Mouse (Mus musculus): ENCODE data around the gene Faim2. TPM values are rescaled to one million over a fixed set of nuclear protein-coding genes. Genes with fewer than 3 reads are reported as not detected.

The Faim2 gene
- polyA plus RNA-seq, 1 experiment from 2014 or later = 65.8 TPM

DNA sequence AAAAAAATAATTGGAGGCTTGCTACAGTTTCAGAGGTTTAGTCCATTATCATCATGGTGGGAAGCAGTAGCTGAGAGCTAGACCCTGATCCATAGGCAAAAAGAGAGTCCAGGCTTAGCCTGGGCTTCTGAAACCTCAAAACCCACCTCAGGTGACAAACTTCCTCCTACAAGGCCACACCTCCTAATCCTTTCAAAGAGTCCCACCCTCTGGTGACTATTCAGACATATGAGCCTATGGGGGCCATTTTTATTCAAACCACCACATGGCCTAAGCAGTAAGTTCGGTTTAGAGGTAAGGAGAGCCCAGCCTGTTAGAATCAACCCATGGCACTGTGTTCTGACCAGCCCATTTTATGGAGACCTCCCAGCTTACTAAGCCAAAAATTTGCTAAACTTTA lies 52.2 kb downstream of the Faim2 start:
- ATAC-seq = no peak

DNA sequence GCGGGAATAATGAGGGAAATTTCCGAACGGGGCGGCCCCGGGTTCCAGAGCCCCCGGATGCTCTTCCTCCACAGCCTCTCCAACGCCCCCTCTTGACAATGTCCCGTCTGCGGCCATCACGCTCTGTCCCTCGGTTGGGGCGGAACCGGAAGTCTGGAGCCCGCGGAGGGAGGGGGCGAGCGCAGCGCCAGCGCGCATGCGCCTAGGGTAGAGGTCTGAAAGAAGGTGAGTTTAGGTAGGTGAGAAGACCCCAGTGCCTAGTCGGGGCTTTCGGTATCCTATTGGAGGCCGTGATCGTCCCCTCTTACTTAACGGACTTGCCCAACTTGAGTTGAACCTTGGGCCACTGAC lies 53.4 kb downstream of the Faim2 start, which contains the start of gene Bcdin3d:
Gene Bcdin3d (minus strand): TSS at position 155 of the 351 bp plus-strand sequence.
- under 1% methylated on average over 26 of the region's 26 CpGs for WGBS
- ATAC-seq = peak; percentile 88
- H3K9me3 ChIP-seq (replicated peaks; ENCODE audit: control insufficient read depth, low read length, poor library complexity, severe bottlenecking) = no peaks in the 10 kb centered on the region

More for the DNA sequence above, 52.2 kb downstream of the Faim2 start:
- Histone ChIP-seq H3K27ac (ENCODE audit: low read length) (no peak overlapping the region), H3K4me1 (ENCODE audit: control insufficient read depth, insufficient read depth, low read length) (peaks cover 10% of the 10 kb centered on the region), H3K36me3 (ENCODE audit: control insufficient read depth, insufficient read depth, low read length) (no peaks in the 10 kb centered on the region), H3K4me2 (ENCODE audit: low read length) (no peak overlapping the region), H3K9ac (ENCODE audit: low read depth, low read length) (no peak overlapping the region), H3K27me3 (ENCODE audit: control insufficient read depth, insufficient read depth, low read depth, low read length) (no peaks in the 10 kb centered on the region), H3K4me3 (ENCODE audit: low read depth, low read length) (no peak overlapping the region), H3K9me3 (replicated peaks; ENCODE audit: control insufficient read depth, low read length, poor library complexity, severe bottlenecking) (no peaks in the 10 kb centered on the region)
- 56% methylated on average over 1 of the region's 1 CpGs for WGBS

DNA sequence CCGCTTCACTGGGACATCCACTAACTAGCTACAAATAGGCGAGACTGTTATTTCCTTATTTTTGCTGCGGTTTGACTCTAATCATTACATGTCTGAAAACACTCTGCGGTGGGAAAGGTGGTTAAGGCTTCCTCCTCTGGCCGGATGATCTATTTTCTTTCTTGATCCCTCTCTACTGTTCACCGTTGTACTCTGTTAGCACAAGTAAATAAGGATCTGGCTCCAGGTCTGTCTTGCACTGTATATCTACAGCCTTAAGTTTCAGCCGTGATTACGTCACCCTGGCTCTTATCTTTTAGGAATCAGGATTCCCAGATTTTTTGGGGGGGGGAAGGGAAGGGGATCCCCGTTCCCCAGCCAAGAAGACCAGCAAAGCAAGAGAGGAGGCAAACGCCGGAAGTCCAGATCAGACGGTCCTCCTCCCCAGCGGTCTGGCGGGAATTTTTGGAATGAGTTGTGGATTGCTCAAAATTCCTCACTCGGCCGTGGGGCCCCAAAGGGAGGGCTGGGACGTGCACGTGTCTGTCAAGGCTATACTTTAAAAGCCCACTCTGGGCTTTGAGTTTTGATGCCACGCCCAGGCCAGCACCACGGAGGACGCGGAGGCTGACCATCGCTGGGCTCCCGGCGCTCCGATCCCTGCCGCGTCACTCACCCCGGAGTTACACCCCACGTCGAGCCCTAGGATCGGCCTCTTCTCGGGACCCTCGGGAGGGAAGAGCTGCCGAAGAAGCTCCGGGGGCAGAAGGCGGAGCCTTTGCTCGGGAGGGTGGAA lies 54.0 kb downstream of the Faim2 start:
- WGBS = 6% methylated on average over 38 of the region's 38 CpGs
- peak overlapping the region; percentile 92 for H3K4me3 ChIP-seq (ENCODE audit: low read depth, low read length)
- peak overlapping the region; percentile 94 for H3K9ac ChIP-seq (ENCODE audit: low read depth, low read length)
- peak; percentile 81 for ATAC-seq
- H3K27me3 ChIP-seq (ENCODE audit: control insufficient read depth, insufficient read depth, low read depth, low read length) = no peaks in the 10 kb centered on the region
- peak overlapping the region; percentile 85 for H3K27ac ChIP-seq (ENCODE audit: low read length)
- H3K4me1 ChIP-seq (ENCODE audit: control insufficient read depth, insufficient read depth, low read length) = peaks cover 10% of the 10 kb centered on the region
- no peaks in the 10 kb centered on the region for H3K9me3 ChIP-seq (replicated peaks; ENCODE audit: control insufficient read depth, low read length, poor library complexity, severe bottlenecking)
- no peaks in the 10 kb centered on the region; the same call in 1 of the 2 replicates for H3K36me3 ChIP-seq (ENCODE audit: control insufficient read depth, insufficient read depth, low read length)
- H3K4me2 ChIP-seq (ENCODE audit: low read length) = peak overlapping the region; percentile 78

More for the DNA sequence above, 53.4 kb downstream of the Faim2 start, which contains the start of gene Bcdin3d:
- Histone ChIP-seq H3K27ac (ENCODE audit: low read length) (peak within 1 kb of the TSS; percentile 85), H3K27me3 (ENCODE audit: control insufficient read depth, insufficient read depth, low read depth, low read length) (no peaks in the 10 kb centered on the region), H3K9ac (ENCODE audit: low read depth, low read length) (peak within 1 kb of the TSS; percentile 94), H3K4me2 (ENCODE audit: low read length) (peak within 1 kb of the TSS; percentile 78), H3K4me1 (ENCODE audit: control insufficient read depth, insufficient read depth, low read length) (peaks cover 10% of the 10 kb centered on the region), H3K4me3 (ENCODE audit: low read depth, low read length) (peak within 1 kb of the TSS; percentile 92), H3K36me3 (ENCODE audit: control insufficient read depth, insufficient read depth, low read length) (no peaks in the 10 kb centered on the region; the same call in 1 of the 2 replicates)

DNA sequence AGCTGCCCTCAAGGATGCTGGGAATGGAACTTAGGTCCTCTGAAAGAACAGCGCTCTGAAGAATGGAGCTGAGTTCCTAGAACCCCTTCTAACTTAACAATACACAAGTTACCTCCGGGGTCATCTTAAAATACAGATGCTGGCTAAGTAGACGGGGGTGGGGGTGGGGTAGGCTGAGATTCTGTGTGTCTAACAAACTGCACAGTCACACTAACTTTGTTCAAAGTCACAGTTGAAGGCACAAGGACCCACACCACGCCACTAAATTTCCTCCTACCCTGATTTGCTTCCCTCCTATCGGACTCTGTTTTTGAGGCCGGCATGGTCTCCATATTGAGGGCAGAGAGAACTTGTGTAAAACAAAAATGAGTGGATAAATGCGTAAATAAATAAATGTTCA lies 55.0 kb downstream of the Faim2 start:
- Histone ChIP-seq H3K4me3 (ENCODE audit: low read depth, low read length) (no peak overlapping the region), H3K4me2 (ENCODE audit: low read length) (no peak overlapping the region), H3K9me3 (replicated peaks; ENCODE audit: control insufficient read depth, low read length, poor library complexity, severe bottlenecking) (no peaks in the 10 kb centered on the region), H3K4me1 (ENCODE audit: control insufficient read depth, insufficient read depth, low read length) (peaks cover 10% of the 10 kb centered on the region), H3K27me3 (ENCODE audit: control insufficient read depth, insufficient read depth, low read depth, low read length) (no peaks in the 10 kb centered on the region), H3K9ac (ENCODE audit: low read depth, low read length) (no peak overlapping the region), H3K27ac (ENCODE audit: low read length) (no peak overlapping the region), H3K36me3 (ENCODE audit: control insufficient read depth, insufficient read depth, low read length) (no peaks in the 10 kb centered on the region; the same call in 1 of the 2 replicates)
- WGBS = 89% methylated on average over 7 of the region's 7 CpGs
- ATAC-seq = no peak

DNA sequence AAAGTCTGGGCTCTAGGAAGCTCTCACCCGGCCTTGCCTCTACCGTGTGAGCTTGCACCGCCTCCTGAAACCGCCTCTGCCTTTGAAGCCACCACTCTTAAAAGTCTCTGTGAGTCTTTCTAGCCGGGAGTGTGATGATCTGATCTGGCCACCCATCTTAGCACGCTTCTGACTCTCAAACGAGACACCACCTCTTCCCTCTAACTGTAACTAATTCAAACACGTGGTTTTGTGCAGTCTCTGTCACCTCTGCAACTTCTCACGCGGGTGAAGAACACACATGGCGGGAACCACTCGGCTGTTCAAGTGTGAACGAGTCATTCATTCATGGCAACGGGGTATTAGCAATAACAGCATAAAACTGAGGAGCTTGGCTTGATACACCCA lies 56.3 kb downstream of the Faim2 start:
- H3K27me3 ChIP-seq (ENCODE audit: control insufficient read depth, insufficient read depth, low read depth, low read length) = no peaks in the 10 kb centered on the region
- no peak overlapping the region for H3K27ac ChIP-seq (ENCODE audit: low read length)
- no peak overlapping the region for H3K9ac ChIP-seq (ENCODE audit: low read depth, low read length)
- no peak overlapping the region for H3K4me2 ChIP-seq (ENCODE audit: low read length)
- no peaks in the 10 kb centered on the region; the same call in 1 of the 2 replicates for H3K36me3 ChIP-seq (ENCODE audit: control insufficient read depth, insufficient read depth, low read length)
- no peak overlapping the region for H3K4me3 ChIP-seq (ENCODE audit: low read depth, low read length)
- H3K9me3 ChIP-seq (replicated peaks; ENCODE audit: control insufficient read depth, low read length, poor library complexity, severe bottlenecking) = no peaks in the 10 kb centered on the region
- WGBS = 83% methylated on average over 14 of the region's 14 CpGs
- peaks cover 10% of the 10 kb centered on the region for H3K4me1 ChIP-seq (ENCODE audit: control insufficient read depth, insufficient read depth, low read length)
- ATAC-seq = no peak

DNA sequence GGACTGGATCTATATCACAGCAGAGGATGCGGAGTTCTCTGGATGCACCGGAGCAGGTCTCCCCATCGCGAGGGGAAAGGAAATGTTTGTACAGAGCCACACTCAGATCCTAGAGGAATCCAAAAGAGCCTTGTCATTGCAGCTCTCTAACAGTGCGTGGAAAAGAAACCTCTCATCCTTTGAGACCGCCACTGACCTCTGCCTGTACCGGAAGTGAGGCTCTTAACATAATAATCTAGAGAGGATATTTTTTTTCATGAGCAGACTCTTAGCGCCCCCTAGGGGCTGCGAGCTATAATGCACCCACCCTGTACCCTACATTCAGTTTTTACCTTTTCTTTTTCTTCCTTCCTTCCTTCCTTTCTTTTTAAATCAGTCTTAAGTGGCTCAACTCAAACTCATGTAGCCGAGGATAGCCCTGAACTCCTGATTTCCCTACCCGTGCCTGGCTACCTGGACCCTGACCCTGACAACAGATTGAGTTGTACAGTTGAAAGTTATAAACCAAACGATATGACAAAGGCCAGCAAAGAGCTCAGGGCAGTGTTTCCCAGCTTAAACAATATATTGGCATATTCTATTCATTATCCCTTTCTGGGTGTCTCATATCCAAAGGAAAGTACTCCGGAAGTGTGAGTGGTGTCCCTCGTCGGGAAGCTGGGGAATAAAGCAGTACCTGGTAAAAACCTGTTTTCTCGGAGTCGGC lies 56.8 kb downstream of the Faim2 start:
- Histone ChIP-seq H3K36me3 (ENCODE audit: control insufficient read depth, insufficient read depth, low read length) (no peaks in the 10 kb centered on the region; the same call in 1 of the 2 replicates), H3K27me3 (ENCODE audit: control insufficient read depth, insufficient read depth, low read depth, low read length) (no peaks in the 10 kb centered on the region), H3K4me1 (ENCODE audit: control insufficient read depth, insufficient read depth, low read length) (peaks cover 10% of the 10 kb centered on the region), H3K4me3 (ENCODE audit: low read depth, low read length) (no peak overlapping the region), H3K9me3 (replicated peaks; ENCODE audit: control insufficient read depth, low read length, poor library complexity, severe bottlenecking) (no peaks in the 10 kb centered on the region), H3K27ac (ENCODE audit: low read length) (no peak overlapping the region), H3K4me2 (ENCODE audit: low read length) (peak overlapping the region; percentile 0; the same call in 1 of the 2 replicates), H3K9ac (ENCODE audit: low read depth, low read length) (no peak overlapping the region)
- WGBS = 60% methylated on average over 17 of the region's 17 CpGs
- ATAC-seq = no peak

DNA sequence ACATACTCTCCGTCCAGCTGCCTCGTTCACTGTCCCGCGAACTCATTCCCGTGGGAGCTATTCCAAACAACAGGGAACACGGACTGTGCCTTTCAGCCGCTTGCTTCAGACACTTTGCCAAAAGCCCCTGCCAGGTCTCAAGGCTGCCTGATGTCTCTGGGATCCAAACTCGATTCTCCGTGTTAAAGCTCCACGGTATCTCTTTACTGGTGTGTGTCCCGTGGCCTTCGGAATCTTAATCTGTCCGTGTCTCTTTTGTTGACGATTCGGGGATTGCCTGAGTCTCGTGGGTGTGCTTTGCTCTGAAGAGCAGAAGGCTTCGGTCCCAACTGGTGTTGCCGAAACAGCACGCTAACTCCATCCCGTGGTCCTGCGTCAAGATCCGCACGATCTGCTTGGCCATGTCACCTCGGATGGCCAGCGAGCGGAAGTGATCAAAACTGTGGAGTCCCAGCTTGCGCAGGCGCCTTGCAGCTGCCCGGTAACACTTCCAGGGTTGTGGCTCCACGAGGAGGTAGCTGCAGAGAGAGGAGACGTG lies 57.7 kb downstream of the Faim2 start:
- Histone ChIP-seq H3K4me3 (ENCODE audit: low read depth, low read length) (no peak overlapping the region), H3K27me3 (ENCODE audit: control insufficient read depth, insufficient read depth, low read depth, low read length) (no peaks in the 10 kb centered on the region), H3K9me3 (replicated peaks; ENCODE audit: control insufficient read depth, low read length, poor library complexity, severe bottlenecking) (no peaks in the 10 kb centered on the region), H3K4me2 (ENCODE audit: low read length) (no peak overlapping the region), H3K4me1 (ENCODE audit: control insufficient read depth, insufficient read depth, low read length) (peaks cover 10% of the 10 kb centered on the region), H3K36me3 (ENCODE audit: control insufficient read depth, insufficient read depth, low read length) (no peaks in the 10 kb centered on the region; the same call in 1 of the 2 replicates), H3K27ac (ENCODE audit: low read length) (no peak overlapping the region), H3K9ac (ENCODE audit: low read depth, low read length) (no peak overlapping the region)
- ATAC-seq = no peak
- WGBS = 92% methylated on average over 31 of the region's 31 CpGs

DNA sequence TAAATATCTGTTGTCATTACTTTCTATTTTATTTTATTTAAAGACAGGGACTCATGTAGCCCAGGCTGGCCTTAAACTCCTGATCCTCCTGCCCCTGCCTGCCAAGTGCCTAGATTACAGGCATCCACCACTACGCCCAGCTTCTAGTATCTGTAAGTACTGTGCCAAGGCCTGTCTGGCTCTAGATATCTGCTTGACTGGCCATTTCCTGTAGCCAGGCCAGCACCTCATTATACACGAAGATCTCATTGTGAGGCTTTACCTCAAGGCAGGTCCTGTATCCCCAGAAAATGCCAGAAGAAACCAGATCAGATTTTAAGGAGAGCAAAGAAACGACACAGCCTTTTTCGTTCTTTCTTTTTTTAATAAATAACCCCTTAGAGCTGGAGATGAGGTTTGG lies 58.2 kb downstream of the Faim2 start:
- H3K4me3 ChIP-seq (ENCODE audit: low read depth, low read length) = no peak overlapping the region
- peaks cover 7% of the 10 kb centered on the region for H3K4me1 ChIP-seq (ENCODE audit: control insufficient read depth, insufficient read depth, low read length)
- no peaks in the 10 kb centered on the region; the same call in 1 of the 2 replicates for H3K36me3 ChIP-seq (ENCODE audit: control insufficient read depth, insufficient read depth, low read length)
- no peak overlapping the region for H3K9ac ChIP-seq (ENCODE audit: low read depth, low read length)
- no peaks in the 10 kb centered on the region for H3K9me3 ChIP-seq (replicated peaks; ENCODE audit: control insufficient read depth, low read length, poor library complexity, severe bottlenecking)
- WGBS = over 99% methylated on average over 4 of the region's 4 CpGs
- no peak overlapping the region for H3K27ac ChIP-seq (ENCODE audit: low read length)
- no peaks in the 10 kb centered on the region for H3K27me3 ChIP-seq (ENCODE audit: control insufficient read depth, insufficient read depth, low read depth, low read length)
- no peak for ATAC-seq
- H3K4me2 ChIP-seq (ENCODE audit: low read length) = no peak overlapping the region

DNA sequence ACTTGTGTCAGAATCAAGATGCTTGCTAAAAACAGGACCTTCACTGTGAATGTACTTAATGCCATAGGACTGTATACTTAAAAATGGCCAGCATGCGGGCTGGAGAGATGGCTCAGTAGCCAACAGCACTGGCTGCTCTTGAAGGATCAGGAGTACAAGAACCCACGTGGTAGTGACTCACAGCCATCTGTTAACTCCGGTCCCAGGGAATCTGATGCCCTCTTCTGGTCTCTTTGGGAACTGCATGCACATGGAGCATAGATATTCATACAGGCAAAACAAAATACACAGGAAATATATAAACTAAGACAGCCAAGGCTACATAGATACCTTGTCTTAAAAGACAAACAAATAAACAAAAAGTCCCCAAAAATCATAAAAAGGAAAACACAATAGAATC lies 58.9 kb downstream of the Faim2 start:
- ATAC-seq = no peak
- H3K9ac ChIP-seq (ENCODE audit: low read depth, low read length) = no peak overlapping the region
- 41% methylated on average over 3 of the region's 3 CpGs for WGBS
- H3K4me3 ChIP-seq (ENCODE audit: low read depth, low read length) = no peak overlapping the region
- H3K4me1 ChIP-seq (ENCODE audit: control insufficient read depth, insufficient read depth, low read length) = peaks cover 7% of the 10 kb centered on the region
- H3K4me2 ChIP-seq (ENCODE audit: low read length) = no peak overlapping the region
- no peak overlapping the region for H3K27ac ChIP-seq (ENCODE audit: low read length)
- H3K9me3 ChIP-seq (replicated peaks; ENCODE audit: control insufficient read depth, low read length, poor library complexity, severe bottlenecking) = no peaks in the 10 kb centered on the region
- H3K27me3 ChIP-seq (ENCODE audit: control insufficient read depth, insufficient read depth, low read depth, low read length) = no peaks in the 10 kb centered on the region
- H3K36me3 ChIP-seq (ENCODE audit: control insufficient read depth, insufficient read depth, low read length) = no peaks in the 10 kb centered on the region; the same call in 1 of the 2 replicates
